Mouse (Mus musculus) heart, embryonic 15.5 days (tissue): ENCODE results near the gene Esp8. TPM values are rescaled to one million over a fixed set of nuclear protein-coding genes. Genes with fewer than 3 reads are reported as not detected.
"Not testable (repeated sequence)": the region's sequence is repeated elsewhere in the genome, so short reads cannot be mapped to it uniquely, and the experiment has no call there.

Experiments
- ATAC-seq: fragments of 200-750 bp; cut with Nextera tagmentation; replicated peaks from 2 replicates; pipeline ENCODE4 v1.8.0; 2017; ENCODE audit warnings: low read depth, moderate TSS enrichment; ENCODE audit not compliant: insufficient number of reproducible peaks, insufficient read depth, low FRiP score
- H3K27ac ChIP-seq: fragments of 300-500 bp; sonication (generic); 2 replicates; pipeline ENCODE4 v1.5.1; 2015; ENCODE audit warnings: mild to moderate bottlenecking, inconsistent platforms
- H3K27me3 ChIP-seq: fragments of 300-500 bp; sonication (generic); 2 replicates; pipeline ENCODE4 v1.6.1; 2015; ENCODE audit warnings: inconsistent platforms
- H3K36me3 ChIP-seq: fragments of 300-500 bp; sonication (generic); 2 replicates; pipeline ENCODE4 v1.6.1; 2015; ENCODE audit warnings: mild to moderate bottlenecking, inconsistent platforms
- H3K4me1 ChIP-seq: fragments of 300-500 bp; sonication (generic); replicated peaks from 2 replicates; pipeline ENCODE4 v1.6.1; 2015; ENCODE audit warnings: inconsistent platforms
- H3K4me2 ChIP-seq: fragments of 300-500 bp; sonication (generic); 2 replicates; pipeline ENCODE4 v1.6.1; 2015; ENCODE audit warnings: inconsistent platforms, mild to moderate bottlenecking, moderate library complexity
- H3K4me3 ChIP-seq: fragments of 300-500 bp; sonication (generic); 2 replicates; pipeline ENCODE4 v1.5.1; 2015; ENCODE audit warnings: mild to moderate bottlenecking, inconsistent platforms
- H3K9ac ChIP-seq: fragments of 300-500 bp; sonication (generic); 2 replicates; pipeline ENCODE4 v1.6.1; 2015; ENCODE audit warnings: mild to moderate bottlenecking, inconsistent platforms
- H3K9me3 ChIP-seq: fragments of 300-500 bp; sonication (generic); replicated peaks from 2 replicates; pipeline ENCODE4 v1.6.1; 2016; ENCODE audit warnings: inconsistent platforms
- WGBS: fragments of 180-500 bp; shearing (Covaris S2); methylation state at CpG from one replicate; pipeline ENCODE4 v1.1.7; 2015; ENCODE audit warnings: mixed read lengths; 5-methylcytosine and 5-hydroxymethylcytosine counted together
- polyA plus RNA-seq: library from polyadenylated mRNA; unstranded; fragments of >200 nt; fragmentation: Nextera tagmentation; extraction: Ambion mirVana; gene quantifications from 2 replicates; pipeline ENCODE4 v1.2.1, GENCODE M21; 2015

The Esp8 gene
- 0.48 TPM in 1 of 2 replicates, not detected in the other for polyA plus RNA-seq

DNA sequence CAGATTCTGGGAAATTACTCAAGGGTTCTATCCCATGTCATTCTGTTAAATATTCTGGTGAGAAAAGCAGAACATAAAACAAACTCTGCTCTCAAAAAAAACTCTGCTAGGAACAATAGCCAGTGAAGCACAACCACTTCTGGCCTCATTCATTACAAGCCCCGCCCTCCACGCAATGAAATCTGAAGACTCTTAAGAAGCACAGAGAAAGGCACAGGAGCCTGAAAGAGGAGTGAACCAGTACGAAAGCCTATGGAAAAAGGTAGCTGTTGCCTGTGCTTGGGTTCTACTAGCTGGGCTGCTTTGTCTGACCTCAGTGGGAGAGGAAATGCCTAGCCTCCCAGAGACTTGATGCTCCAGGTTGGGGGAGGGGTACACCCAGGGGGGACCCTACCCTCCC is at the start of gene Esp8:
TSS of gene Esp8 (plus strand) at position 205 of the 400 bp plus-strand sequence.
- Histone ChIP-seq H3K9ac (no peak within 1 kb of the TSS), H3K27ac (no peak within 1 kb of the TSS), H3K9me3 (no peaks in the 10 kb centered on the region), H3K36me3 (no peaks in the 10 kb centered on the region), H3K27me3 (no peaks in the 10 kb centered on the region), H3K4me1 (no peaks in the 10 kb centered on the region), H3K4me3 (no peak within 1 kb of the TSS), H3K4me2 (no peak within 1 kb of the TSS)
- WGBS = 61% methylated on average over 3 of the region's 3 CpGs
- ATAC-seq = no peak

DNA sequence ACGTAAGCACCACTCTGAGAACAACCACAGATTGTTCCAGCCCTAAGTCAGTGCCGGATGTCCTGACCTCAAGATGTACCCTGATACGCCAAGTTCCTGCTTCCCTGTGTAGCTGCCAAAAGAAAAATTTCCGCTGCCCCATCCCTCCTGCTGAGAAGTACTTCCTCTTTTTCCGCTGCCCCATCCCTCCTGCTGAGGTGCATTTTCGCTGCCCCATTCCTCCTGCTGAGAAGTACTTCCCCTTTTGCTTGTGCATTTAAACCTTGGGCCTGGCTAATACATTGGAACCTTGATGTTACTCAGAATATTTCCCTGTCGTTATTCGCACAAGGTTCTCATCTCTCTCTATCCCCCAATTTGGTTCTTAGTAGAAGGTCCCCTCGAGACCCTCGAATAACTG is 36.3 kb upstream of the Esp8 start:
- H3K4me3 ChIP-seq, H3K4me2 ChIP-seq, ATAC-seq, H3K9ac ChIP-seq, H3K4me1 ChIP-seq, H3K36me3 ChIP-seq, H3K27ac ChIP-seq, H3K27me3 ChIP-seq, H3K9me3 ChIP-seq: not testable (repeated sequence)
- 77% methylated on average over 10 of the region's 10 CpGs for WGBS

DNA sequence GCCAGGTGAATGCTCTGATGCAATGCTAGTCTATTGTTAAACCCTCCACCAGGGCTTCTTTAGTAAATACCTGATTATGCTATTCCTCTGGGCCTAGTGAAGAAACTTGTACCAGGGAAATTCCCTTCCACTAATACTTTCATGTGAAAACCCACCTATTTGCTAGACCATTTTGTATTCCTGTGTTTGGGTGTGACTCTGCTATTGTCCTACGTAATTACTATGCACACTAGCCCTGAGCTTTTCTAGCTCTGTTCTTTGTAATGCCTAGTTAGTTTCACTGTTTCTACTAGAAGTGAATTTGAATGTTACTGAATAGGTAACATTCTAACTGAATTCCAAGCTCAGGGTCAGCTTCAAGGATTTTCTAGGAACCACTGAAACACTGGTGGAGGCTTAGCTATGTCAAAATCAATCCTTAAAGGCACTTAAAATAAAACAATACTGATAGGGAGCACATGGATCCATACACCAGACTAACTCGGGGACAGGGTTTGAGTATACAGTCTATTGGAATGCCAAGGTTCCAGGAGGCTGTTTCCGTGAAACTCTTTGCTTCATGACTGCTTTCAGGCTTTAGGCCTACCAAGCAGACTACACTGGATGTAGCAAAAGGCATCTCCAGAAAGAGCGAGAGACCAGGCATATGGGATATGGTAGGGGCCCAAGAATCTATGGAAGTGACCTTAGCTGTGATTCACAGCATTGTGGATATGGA is 24.2 kb upstream of the Esp8 start:
- not testable (repeated sequence) for H3K4me3 ChIP-seq, ATAC-seq, H3K4me1 ChIP-seq, H3K4me2 ChIP-seq, H3K27me3 ChIP-seq, H3K36me3 ChIP-seq, H3K9ac ChIP-seq, H3K27ac ChIP-seq, H3K9me3 ChIP-seq
- WGBS = 77% methylated on average over 4 of the region's 4 CpGs

DNA sequence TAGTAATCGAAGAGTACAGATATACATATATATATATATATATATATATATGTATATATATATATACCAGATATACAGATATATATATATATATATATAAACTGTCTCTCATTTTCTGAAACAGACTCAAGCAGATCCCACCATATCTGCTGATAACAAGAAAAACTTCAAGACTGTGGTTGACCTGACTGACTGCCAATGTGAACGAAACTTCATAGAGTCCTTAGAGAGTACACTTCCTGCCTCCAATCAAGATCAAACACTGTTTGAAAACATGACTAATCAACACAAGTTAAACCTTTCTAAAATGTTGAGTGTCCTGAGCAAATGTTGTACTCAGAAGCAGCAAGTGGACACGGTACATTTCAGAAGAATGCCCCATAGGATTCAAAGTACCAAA is 10.0 kb downstream of the Esp8 start:
- Histone ChIP-seq H3K4me3 (no peak overlapping the region), H3K27me3 (no peaks in the 10 kb centered on the region), H3K36me3 (no peaks in the 10 kb centered on the region), H3K9ac (no peak overlapping the region), H3K27ac (no peak overlapping the region), H3K4me2 (no peak overlapping the region), H3K9me3 (no peaks in the 10 kb centered on the region), H3K4me1 (no peaks in the 10 kb centered on the region)
- 65% methylated on average over 3 of the region's 3 CpGs for WGBS
- no peak for ATAC-seq

- no peak overlapping the region for H3K4me3 ChIP-seq
- no peaks in the 10 kb centered on the region for H3K4me1 ChIP-seq
- no peak for ATAC-seq
- no peak overlapping the region for H3K27ac ChIP-seq
- H3K9ac ChIP-seq = no peak overlapping the region
- 59% methylated on average over 1 of the region's 1 CpGs for WGBS
- no peaks in the 10 kb centered on the region for H3K27me3 ChIP-seq
- no peak overlapping the region for H3K4me2 ChIP-seq
- H3K36me3 ChIP-seq = no peaks in the 10 kb centered on the region
- H3K9me3 ChIP-seq = no peaks in the 10 kb centered on the region
These were observed 11.3 kb downstream of the Esp8 start for GRCm38 (mm10) chr17:40531147-40531546.

DNA sequence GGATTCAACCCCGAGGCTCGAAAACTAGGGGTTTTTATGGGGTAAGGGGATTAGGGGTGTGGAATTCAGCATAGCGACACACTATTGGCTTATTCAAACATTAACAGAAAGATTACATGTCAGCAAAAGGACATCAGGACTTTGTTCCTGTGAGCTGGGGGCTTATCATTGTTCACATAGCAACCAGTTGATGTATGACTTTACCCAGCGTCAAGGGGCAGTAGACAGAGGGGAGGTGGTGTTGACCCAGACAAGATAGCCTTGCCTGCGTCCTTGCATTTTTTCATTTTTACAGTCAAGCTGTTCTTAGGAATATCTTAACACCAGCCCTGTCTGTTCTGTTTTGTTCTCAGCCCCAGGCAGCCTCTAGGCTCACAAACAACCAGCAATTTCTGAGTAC is 27.2 kb downstream of the Esp8 start:
- H3K36me3 ChIP-seq, H3K9ac ChIP-seq, H3K4me2 ChIP-seq, ATAC-seq, H3K4me3 ChIP-seq, H3K4me1 ChIP-seq, H3K9me3 ChIP-seq, H3K27ac ChIP-seq, H3K27me3 ChIP-seq: not testable (repeated sequence)
- 51% methylated on average over 5 of the region's 5 CpGs for WGBS

GRCm38 (mm10) chr17:40553470-40553869 is 33.6 kb downstream of the Esp8 start:
- no peaks in the 10 kb centered on the region for H3K4me1 ChIP-seq
- no peaks in the 10 kb centered on the region for H3K27me3 ChIP-seq
- H3K9ac ChIP-seq = no peak overlapping the region
- H3K4me2 ChIP-seq = no peak overlapping the region
- no peak overlapping the region for H3K4me3 ChIP-seq
- WGBS = 66% methylated on average over 1 of the region's 1 CpGs
- no peaks in the 10 kb centered on the region for H3K36me3 ChIP-seq
- no peak overlapping the region for H3K27ac ChIP-seq
- ATAC-seq = no peak
- H3K9me3 ChIP-seq = no peaks in the 10 kb centered on the region

- Histone ChIP-seq H3K4me3 (no peak within 1 kb of the TSS), H3K4me1 (no peaks in the 10 kb centered on the region), H3K27me3 (no peaks in the 10 kb centered on the region), H3K36me3 (no peaks in the 10 kb centered on the region), H3K27ac (no peak within 1 kb of the TSS), H3K9ac (no peak within 1 kb of the TSS), H3K4me2 (no peak within 1 kb of the TSS), H3K9me3 (no peaks in the 10 kb centered on the region)
- WGBS = 83% methylated on average over 5 of the region's 5 CpGs
- ATAC-seq = no peak
These were observed 41.4 kb downstream of the Esp8 start, which contains the start of gene Esp6 for GRCm38 (mm10) chr17:40561207-40561606. Gene Esp6 (plus strand): TSS chr17:40561507.

Other genes with a start within 250 kb of the Esp8 start
- gene Crisp1, start 200.8 kb upstream of the Esp8 start, polyA plus RNA-seq = 0.10 TPM in 1 of 2 replicates, not detected in the other
- not detected in 2 replicates for gene Esp6, start 41.5 kb downstream of the Esp8 start, polyA plus RNA-seq
- gene Esp4, start 78.6 kb downstream of the Esp8 start, polyA plus RNA-seq = not detected in 2 replicates
- gene Esp3, start 112.1 kb downstream of the Esp8 start, polyA plus RNA-seq = not detected in 2 replicates
- gene Esp1, start 207.1 kb downstream of the Esp8 start, polyA plus RNA-seq = not detected in 2 replicates